Mouse (Mus musculus): ENCODE data around the gene Cnn3. TPM values are rescaled to one million over a fixed set of nuclear protein-coding genes. Genes with fewer than 3 reads are reported as not detected.
A peak's percentile ranks its signal among the peaks of the same experiment; 100 is the strongest.

The Cnn3 gene
- total RNA-seq, 4 experiments from 2014 or later, result 30.4 to 35.4 (median 33.8) TPM

DNA sequence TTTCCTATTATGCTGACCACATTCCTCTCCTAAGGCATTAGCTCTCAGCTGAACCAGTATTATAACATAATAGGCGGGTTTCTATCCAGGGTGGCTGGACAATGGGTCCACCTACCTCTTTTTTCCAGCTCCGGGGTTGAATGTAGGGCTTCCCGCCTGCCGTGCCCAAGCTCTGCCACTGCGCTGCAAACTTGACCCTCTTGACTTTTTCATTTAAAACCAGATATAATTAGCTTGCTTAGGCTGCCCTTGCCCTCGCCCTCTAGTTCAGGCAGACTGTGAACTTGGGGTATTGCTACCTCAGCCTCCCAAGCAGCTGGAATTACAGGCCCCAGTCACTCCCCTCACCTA lies 8.1 kb upstream of the Cnn3 start:
- DNase-seq (ENCODE audit: low spot score), result no peak

DNA sequence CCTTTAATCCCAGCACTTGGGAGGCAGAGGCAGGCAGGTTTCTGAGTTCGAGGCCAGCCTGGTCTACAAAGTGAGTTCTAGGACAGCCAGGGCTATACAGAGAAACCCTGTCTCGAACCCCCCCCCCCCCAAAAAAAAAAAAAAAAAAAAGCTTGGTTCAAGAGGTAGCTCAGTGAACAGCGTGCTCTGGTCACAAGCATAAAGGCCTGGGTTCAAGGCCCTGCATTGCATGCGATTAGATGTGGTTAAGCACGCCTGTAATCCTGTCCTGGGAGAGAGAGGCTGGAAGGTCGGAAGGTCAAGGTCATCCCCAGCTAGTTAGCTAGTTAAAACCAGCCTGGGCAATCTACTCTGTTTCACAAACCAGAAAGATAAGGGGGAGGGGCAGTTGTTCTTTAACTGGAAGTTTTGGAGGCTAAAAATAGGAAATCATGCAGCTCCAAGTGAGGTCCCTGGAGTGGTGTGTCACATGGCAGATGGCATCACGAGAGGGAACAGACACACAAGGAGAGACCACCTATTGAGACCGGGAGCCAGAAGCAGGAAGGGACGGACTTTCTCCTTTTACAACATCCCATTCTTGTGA lies 7.4 kb upstream of the Cnn3 start:
- no peak for DNase-seq (ENCODE audit: low spot score)

DNA sequence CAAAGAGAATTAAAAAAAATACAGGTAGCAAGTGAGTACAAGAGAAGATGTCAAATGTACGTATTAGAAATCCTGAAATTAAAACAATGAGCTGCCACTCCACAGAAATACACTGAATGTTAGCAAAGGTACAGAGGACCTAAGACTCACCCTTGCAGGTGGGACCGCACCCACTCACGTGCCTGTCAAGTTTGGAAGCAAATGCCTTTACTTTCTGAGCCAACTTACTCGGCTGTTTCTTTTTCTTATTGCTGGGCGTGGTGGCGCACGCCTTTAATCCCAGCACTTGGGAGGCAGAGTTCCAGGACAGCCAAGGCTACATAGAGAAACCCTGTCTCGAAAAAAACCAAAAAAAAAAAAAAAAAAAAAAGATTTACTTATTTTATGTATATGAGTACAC lies 3.9 kb upstream of the Cnn3 start:
- no peak for DNase-seq (ENCODE audit: low spot score)

DNA sequence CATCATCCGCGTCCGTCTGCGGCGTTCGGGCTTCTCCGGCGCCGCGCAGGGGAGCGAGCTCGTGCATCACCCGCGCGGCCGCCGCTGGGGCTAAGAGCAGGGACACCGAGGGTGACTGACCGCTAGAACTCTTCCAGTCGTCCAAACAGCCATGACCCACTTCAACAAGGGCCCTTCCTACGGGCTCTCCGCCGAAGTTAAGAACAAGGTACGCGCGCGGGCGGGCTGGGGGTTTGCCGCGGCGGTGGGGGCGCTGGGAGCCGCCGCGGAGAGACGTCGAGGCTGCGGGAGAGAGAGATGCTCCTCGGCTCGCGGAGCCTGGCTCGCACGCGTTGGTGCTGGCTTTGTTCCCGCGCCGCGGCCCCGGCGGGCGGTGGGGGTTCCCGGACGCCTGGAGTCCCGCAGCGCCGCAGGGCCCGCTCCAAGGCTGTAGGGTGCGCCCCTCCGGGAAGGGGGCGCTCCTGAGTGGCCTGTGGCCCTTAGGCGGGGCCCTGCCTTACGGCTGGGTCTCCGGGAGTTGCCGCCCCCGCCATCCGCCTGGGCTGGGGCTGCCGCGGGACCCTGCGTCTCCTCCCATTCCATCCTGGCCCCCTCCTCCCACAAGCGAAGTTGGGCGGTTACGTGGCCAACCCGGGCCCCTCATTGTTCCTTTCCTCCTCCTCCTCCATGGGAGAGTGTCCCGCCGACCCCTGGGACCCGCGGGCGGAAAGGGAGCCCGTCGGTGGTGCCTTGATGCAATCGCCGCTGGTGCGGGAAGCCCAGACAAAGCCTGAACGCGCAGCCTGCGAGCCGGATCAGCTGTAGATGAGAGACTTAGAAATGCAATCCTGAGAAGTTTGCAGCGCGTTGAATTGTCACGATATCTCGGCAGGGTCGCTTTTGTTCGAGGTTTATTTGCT lies 573 bp downstream of the Cnn3 start:
- peak; percentile 84 for DNase-seq (ENCODE audit: low spot score)

DNA sequence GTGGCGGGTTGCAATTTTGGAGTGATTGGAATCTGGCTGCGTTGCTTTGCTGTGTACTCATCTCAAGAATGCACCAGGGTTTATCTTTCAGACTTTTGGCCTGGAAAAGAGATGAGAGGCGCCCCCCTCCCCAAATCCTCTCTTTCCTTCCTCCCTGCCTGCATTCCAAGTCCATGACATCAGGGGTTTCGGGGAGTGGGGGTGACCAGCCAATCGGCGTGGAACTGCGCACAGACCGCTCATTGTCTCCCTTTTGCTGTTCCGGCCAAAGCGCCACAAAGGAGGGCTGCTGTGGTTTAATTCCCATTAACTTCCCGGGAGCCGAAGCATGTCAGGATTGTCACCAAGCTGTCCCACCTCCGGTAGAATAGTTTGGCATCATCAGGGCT lies 1.2 kb downstream of the Cnn3 start:
- DNase-seq (ENCODE audit: low spot score), result peak; percentile 83

DNA sequence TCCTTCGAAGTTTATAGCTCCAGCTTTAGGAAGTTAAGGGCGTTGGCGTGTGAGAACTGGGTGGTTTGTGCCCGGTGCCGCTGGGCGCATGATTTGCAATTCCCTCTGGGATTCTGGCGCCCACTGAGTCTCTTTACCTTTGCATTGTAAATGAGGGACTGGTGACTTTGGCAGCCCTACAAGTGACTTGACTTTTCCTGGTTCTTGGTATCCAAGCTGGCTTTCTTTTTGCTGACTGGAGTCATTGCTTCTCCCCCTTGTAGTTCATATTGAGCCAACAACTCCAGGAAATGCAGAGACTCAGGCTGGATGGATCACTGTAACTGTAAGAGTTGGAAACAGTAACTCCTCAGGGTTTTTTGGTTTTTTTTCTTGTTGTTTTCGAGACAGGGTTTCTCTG lies 1.9 kb downstream of the Cnn3 start:
- DNase-seq (ENCODE audit: low spot score), result peak; percentile 46

DNA sequence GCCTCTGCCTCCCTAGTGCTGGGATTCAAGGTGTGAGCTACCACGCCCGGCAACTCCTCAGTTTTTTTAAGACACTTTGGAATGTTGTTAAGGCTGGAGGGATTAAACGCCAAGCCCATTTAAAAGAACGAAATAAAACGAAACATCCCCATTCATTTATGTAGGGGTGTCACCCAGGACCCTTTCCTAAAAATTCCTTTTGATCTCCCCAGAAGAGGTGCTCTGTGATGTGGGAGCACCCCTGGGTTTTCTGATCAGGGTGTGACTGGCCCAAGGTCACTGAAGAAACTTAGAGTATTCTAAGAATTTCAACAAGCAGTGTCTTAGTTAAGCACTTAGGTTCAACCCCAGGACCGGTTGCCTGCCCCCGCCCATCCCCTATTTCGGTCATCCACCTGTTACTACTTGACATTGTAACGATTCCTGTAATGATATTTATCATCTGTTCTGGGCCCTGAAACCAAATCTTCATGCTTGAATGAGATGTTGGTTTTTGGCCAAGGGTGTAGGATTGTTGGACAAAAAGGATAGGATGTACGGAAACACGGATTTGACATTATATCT lies 2.5 kb downstream of the Cnn3 start:
- DNase-seq (ENCODE audit: low spot score), result no peak

DNA sequence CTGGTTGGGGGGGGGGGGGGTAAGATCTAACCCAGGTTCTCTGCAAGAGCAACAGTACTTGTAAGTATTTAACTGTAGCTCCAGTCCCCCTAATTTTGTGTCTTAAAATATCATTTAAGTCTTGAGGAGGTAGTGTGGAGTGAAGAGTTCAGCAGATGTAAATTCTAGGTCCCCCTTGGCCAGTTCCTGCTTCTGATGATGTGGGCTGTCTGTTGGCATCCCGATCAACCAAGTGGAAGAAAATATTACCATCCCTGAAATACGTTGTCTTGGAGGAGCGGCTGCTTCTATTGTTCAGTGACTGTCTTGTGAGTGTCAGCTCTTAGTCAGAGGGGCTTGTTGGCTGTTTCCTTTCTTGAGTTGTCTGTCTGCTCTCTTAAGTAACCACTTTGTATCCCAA lies 3.2 kb downstream of the Cnn3 start:
- DNase-seq (ENCODE audit: low spot score), result no peak

DNA sequence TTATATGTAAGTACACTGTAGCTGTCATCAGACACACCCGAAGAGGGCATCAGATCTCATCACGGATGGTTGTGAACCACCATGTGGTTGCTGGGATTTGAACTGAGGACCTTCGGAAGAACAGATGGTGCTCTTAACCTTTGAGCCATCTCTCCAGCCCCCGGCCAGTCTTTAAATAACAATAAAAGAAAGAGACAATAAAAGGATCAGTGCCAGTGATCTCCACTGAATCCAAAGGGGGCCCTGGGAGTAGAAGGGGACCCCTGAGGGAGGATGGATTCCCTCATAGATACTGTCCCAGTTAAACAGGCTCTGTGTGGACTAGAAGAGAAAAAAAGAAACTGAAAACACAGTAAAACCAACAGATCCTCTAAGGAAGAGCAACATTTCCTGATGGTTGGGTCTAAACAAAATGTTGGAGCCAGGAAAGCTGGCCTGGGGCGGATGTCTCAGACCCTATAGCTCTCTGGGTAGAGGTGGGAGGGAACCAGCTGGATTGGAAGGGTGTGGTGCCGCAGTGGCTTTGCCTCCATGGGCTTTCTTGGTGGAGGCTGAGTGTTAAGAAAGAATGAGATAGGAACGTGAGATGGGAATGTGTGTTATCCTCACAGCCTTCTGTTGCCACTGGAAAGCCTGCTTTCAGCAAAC lies 4.1 kb downstream of the Cnn3 start:
- no peak for DNase-seq (ENCODE audit: low spot score)

DNA sequence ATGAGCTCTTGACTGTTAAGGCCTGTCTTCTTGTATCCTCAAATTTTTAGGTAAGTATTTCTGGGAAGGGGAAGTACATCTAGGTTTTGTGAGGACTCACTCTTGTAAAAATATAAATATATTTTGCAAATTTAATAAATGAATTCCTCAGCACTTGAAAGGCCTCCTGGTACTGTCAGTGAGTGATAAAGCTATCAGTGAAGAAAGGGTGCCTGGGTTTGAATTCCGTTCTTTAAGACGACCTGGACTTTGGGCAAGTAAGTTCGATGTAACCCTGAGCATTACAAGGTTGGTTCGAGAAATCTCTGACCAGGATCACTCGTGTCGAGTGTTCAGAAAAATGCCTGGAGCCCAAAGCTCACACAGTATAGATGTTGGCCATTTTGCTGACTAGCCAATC lies 7.1 kb downstream of the Cnn3 start:
- no peak for DNase-seq (ENCODE audit: low spot score)

DNA sequence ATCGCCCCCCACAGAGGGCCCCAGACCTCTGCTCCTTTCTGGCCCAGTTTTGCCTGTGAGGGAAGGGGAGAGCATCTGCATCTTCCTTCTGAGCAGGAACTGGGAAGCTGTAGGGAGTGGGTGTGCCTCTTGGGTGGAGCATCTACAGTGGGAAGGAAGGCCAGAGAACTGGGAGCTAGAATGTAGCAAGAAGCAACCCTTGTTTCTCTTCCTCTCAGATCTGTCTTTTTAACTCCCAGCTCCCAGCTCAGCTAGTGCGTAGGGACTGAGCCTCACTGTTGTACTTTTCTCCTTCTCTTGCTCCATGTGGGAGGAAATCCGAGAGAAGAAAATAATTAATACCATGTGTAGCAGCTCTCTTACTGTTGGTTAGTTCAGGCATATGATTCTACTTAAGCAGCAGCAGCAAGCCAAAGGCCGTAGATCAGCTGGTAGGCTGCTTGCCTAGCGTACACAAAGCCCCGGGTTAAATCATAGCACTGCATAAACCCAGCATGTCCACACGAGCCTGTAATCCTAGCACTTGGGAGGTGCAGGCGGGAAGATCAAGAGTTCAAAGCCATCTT lies 7.8 kb downstream of the Cnn3 start:
- DNase-seq (ENCODE audit: low spot score), result peak; percentile 41

DNA sequence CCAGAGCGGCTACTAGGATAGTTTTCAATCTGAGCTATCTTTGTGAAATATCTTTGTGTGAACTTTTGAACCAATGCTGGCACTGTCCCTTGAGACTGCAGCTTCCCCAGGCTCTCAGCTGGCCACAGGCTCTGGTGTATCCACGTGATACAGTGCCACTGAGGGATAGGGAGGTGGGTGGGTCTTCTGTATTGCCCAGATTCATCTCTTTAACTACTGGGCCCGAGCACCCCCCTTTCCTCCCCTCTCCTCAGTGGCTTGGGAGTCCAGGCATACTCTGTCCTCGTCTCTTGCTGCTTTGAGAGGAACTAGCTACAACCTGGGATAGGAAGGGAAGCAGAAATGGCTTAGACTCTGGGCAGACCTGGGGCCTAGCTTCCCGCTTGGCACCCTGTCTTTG lies 9.0 kb downstream of the Cnn3 start:
- no peak for DNase-seq (ENCODE audit: low spot score)

DNA sequence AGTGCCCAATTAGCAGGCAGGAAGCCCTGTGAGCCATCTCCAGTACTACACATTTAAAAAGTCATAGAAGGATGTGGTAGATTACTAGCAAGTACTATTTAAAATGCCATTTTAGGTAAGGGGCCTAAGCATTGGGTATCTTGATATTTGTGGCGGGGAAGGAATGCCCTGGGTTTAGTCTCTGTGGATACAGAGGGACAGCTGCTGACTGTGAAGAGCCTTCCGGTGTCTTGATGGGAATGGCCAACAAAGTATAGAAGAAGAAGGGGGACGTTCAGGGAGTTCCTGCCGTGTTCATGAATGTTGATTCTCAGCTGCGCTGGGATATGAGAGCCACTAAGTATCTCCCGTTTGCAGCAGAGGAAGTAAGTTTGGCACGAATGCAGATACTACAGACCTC lies 10.8 kb downstream of the Cnn3 start:
- no peak for DNase-seq (ENCODE audit: low spot score)

DNA sequence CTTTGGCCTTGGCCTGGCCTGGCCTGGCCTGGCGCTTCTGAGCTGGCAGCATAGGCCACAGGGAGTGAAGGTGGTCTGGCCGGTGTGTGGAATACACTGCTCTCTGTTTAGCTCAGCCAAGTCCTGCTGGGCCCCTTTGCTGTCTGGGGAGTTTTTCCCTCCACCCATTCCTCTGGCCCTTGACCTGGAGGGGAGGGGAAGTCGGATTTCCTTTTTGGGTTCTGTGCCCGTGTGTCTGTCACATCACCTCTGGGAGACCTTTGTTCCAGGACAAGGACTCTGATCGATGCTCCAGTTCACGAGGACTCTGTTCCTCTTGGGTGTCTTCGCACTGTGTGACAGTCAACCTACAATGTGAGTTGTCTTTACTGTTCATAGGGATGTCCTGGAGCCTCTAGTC lies 11.7 kb downstream of the Cnn3 start:
- peak; percentile 42 for DNase-seq (ENCODE audit: low spot score)

DNA sequence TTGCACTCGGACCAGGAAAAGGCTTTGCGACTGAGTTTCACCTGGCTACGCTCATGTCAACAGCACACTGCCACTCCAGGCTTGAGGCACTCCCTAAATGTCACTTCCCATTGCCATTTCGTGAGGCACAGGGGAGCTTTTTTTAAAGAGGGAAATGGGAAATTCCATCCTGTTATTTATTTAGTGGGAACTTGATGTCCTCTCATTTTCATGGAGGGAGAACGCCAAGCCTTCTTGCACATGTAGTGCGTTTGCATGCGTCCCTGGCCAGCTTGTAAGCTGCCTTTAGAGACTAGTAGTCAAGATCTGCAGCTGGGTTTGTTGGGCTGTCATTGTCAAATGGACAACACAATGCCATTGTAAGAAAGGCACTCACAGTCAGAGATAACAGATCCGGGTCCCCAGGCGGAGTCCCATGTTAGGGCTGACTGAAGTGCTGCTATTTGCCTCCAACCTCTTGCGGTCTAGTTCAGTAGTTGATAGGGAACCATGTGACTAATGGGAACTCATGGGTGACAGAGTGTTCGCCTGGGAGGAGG lies 13.4 kb downstream of the Cnn3 start:
- DNase-seq (ENCODE audit: low spot score), result peak; percentile 63

DNA sequence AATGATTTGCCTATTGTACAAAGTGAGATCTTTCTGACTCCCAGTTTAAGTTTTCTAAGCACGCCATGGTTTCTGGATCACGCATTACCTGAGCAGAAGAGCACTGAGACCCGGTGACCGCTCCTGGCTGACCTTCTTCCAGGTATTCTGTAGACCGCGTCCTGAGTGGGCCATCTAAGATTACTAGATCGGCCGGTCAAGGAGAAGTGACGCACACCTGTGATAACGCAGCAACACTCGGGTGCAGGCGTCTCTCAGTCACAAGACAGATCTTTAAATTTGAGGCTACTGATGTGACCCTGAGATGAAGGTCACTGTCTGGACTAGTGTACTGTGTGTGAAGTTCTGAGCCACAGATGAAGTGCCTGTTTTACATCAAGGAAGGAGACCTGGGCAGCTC lies 15.2 kb downstream of the Cnn3 start:
- no peak for DNase-seq (ENCODE audit: low spot score)

DNA sequence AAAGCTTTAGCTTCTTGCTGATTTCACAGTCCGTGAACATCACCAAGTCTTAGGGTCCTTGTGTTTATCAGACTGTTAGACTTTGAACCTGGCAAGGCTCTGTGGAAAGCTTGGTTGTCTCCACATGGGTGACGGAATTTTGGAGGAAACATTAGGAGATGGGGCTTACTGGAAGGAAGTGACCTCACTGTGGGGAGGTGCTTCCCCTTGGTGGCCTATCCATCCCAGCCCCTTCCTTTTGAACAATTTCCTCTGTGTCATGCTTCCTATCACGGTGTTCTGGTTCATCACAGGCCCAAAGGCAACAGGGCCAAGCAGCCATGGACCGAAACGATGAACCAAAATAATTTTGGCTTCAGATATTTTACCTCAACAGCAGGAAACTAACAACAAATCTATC lies 16.0 kb downstream of the Cnn3 start:
- DNase-seq (ENCODE audit: low spot score), result peak; percentile 53

DNA sequence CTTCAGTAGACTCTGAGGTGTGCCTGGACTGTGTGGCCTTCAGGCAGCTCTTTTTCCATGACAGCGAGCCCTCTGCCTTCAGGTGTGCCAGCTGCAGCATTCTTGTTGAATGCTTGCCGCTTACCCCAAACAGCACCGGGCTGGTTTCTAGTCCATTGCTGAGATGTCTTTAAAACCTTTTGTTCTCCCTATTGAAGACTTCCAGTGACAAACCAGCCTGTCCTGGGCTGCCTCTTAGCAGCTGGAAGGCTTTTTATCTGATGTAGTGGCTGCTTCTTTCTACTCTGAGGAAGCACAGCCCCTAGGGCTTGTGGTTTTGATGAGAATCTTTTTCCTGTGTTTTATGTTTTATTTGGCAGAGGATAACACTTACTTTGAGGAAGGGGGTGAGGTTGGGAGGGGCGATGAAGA lies 17.6 kb downstream of the Cnn3 start:
- DNase-seq (ENCODE audit: low spot score), result no peak

DNA sequence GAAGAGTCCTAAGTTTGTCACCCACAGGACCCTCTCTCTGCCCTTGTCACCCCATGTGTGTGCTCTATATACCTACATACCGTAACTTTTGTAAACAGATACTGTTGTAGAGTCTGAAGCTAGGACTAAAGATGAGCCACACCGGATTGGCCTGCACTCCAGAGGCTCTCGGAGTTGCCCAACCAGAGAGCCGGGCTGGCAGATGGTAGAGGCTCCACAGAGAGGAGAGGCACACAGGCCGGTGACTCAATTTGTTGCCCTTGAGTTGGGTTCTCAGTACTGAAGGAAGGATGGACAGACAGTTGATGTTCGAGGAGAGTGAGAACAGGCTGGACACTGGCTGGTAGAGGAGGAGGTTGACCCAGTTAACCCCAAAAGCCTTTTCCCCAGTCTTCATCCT lies 18.1 kb downstream of the Cnn3 start:
- no peak for DNase-seq (ENCODE audit: low spot score)

DNA sequence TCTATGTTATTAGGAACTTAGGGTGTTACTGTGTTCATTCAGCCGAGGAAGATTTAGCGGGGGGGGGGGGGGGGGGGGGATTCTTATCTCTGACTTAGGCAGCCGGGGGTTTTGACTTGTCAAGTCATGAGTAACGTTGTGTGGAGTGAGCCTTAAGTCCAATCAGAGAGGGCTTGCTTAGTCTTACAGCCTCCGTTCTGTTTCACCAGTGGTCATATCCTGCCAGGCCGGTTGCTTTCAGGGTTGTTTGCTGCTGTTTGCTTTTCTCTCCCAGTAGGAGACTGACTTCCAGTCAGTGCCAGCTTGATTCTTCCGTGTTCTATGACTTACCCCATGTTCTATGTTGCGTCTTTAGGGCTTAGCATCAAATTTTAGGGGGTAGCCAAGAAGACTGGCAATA lies 20.2 kb downstream of the Cnn3 start:
- no peak for DNase-seq (ENCODE audit: low spot score)

DNA sequence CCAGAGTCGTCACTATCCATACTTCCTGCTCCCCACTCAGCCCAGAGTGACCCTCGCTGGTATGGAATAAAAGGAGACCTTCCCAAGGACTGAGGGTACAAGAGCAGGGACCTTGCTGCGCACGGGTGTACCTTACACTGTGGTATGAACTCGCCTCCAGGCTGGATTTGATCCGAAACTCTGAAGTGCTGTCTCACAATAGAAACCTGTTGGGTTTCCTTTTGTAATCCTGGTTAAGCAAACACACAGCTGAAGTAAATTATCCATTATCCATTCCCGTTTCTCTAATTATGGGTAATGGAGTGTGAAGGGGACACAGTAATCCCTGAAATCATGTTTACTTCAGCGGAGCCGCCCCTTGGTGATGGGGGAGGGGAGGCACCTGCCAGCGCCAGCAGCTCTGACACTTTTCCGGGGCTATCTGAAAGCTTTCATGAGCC lies 21.8 kb downstream of the Cnn3 start:
- no peak for DNase-seq (ENCODE audit: low spot score)

DNA sequence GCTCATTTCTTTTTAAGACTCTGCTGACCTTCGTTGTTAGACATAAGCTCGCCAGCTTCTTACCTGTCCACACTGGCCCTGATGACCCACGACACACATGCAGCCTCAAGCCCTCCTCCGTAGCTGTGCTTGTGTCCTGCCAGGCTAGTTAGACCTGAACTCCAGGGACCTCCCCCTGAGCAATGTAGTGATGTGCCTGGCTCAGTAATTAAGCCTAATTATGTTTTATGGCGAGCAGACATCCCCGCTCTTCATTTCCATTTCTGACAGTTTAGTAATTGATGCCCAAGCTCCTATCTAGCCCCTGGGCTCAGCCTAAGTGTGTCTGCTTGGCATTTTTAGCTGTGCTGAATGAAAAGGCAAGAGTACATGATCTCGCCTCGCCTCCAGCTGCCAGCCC lies 22.3 kb downstream of the Cnn3 start:
- no peak for DNase-seq (ENCODE audit: low spot score)
